Mouse (Mus musculus) cerebellum, adult 2 months (tissue): ENCODE results near the gene Antxr2.

Experiments
- CTCF ChIP-seq: fragments of 200-500 bp; IDR thresholded peaks from 2 replicates; pipeline ENCODE4 v1.5.1; 2011; ENCODE audit warnings: low read depth, mild to moderate bottlenecking, control low read depth, low read length, moderate library complexity, borderline replicate concordance; ENCODE audit not compliant: insufficient read depth
- POLR2A ChIP-seq: fragments of 200-500 bp; IDR thresholded peaks from 2 replicates; pipeline ENCODE4 v1.6.1; 2011; ENCODE audit warnings: low read length, control low read depth, borderline replicate concordance; ENCODE audit not compliant: insufficient read depth

DNA sequence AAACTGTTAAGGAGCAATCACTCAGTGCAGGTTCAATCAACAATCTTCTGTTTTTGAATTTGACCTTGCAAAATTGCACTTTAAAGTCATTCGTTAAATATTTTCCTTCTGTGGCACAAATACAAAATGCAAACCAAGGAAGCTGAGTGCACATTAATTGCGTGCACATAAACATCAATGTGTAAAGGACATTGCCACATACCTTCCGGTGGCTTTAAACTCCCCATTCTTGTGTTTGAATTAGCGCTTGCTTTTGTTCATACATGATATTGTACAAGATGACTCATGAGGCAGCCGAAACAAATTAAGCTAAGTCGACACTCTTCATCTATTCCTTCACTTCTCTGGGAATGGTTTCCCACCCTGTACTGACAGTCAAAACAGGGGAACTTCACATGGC lies 24.4 kb upstream of the Antxr2 start:
- TF ChIP-seq CTCF (no peak), POLR2A (no peak)
